Mouse (Mus musculus) cerebellum, postnatal 25 days (tissue): ENCODE measurements around the gene Vps8.
"Not testable (repeated sequence)": the region's sequence is repeated elsewhere in the genome, so short reads cannot be mapped to it uniquely, and the experiment has no call there.

Experiments used
- DNase-seq, 2 experiments: peaks; one replicate each; pipeline ENCODE4 v3.0.0; 2021; ENCODE audit warnings: mixed read lengths in 2 of 2

Gene Vps8

DNA sequence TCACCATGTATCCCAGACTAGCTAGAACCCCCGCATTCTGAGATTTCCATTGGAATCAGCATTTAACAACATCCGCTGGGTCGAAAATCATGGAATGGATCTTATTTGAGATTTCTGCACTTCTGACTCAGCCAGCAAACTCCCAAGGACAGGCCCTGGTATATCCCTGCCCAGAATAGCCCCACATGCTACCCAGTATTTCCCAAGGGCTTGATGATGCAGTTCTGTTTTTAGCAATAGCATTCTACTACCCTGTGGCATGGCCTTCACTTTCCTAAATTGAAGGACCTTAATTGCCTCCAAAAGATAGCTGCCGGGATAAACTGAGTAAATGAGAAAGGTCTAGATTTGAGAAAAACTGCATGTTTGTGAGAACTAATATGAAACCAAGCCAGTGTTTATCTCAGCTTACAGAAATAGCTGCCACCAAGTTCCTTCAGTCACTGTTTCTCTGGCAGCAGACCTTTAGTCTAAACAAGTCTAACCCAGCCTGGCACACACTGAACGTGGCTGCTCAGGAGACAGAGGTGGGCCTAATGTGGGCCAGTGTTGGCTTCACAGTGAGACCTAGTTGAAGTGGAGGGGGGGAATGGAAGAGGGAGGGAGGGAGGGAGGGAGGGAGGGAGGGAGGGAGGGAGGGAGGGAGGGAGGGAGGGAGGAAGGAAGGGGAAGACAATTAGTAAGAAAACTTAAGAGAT lies 213.4 kb downstream of the Vps8 start:
- no peak for DNase-seq

DNA sequence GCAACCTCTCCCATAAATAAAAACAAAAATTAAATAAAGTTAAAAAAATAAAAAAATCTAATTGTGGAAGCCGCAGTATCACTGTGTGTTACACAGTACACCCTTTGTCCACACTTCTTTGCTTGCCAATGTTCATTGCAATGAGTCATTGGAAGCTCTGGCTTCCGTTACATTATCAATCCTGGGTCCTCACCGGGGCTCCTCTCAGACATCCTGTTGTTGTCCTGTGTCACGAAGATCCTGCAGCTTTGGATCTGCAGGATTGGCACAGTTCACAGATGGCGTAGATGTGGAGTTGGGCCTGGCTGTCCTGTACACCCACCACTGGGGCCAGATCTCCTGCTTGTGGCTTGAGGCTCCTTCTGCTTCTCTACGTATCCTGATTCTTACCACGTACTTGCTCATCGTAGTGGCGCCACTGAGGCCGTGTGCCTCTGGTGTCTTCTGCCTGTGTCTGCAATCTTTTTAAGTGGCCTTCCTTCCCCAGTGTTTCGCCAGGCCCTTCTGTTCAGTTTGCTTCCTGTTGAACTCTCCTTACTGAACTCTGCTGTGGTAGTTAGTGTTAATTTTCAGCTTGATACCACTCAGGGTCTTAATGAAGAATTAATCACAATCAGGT lies 214.4 kb downstream of the Vps8 start:
- no peak for DNase-seq

DNA sequence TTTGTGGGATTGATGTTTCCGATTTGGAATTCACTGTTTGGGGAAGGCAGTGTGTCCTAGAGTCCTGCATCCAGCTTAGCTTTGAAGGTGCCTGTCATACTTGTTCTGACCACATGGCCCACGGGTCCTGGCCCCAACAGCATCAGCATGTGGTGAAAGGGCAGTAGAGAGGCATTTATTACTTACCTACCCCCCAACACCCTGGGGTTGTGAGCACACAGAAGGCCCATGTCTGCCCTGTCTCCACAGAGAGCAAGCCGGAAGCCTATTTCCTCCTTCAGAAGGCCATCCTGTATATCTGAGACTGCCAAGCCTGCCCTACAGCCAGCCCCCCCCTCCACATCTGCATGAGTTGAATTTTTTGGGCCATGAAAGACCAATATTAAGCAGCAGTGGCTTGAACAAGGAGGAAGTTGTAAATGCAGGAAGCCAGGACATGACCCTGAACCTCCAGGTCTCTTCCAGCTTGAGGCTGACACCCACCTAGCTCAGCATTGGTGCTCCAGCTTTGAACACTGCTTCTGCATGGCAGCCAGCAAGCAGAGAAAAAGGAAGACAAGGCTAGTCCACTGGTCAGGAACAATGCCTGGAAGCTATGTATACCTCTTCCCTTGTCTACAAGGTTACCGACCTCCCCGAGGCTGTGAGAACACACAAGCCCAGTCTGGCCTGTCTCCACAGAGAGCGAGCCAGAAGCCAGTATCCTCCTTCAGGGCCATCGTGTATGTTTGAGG lies 218.0 kb downstream of the Vps8 start:
- DNase-seq, result no peak

DNA sequence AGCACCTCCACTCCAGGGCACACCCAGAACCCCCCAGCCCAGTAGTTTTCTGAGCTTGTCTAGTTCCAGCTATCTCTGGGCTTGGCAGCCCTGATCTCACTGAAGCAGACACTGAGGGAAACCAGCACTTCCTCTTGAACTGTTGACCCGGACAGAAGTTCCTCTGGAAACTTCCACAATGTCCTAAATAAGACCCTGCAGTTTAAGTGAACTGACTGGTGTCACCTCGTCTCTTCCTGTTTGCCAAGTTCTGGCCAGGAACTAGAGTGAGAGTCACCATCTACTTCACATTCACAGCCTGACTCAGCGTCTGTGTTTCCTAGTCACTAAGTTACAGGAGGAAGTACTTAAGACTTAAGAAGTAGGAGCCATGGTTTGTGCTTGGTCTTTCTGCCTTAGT lies 219.0 kb downstream of the Vps8 start:
- DNase-seq, result no peak

DNA sequence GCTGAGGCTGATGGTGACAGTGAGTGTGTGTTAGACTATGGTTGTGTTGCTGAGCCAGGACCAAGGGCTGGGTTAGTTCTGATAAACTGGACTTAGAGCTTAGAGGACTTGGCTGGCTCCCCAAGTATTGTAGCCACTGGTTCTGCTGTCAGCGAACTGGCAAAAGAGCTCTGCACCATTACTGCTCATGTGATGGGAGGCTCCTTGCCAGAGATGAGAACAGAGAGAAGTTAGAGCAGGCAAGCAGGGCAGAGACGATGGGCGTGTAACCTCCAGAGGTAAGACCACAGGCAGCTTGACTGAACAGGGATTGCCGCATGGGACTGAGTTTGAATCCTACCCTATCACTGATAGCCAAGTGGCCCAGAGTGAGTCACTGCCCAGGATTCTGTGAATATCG lies 220.0 kb downstream of the Vps8 start:
- no peak for DNase-seq

DNA sequence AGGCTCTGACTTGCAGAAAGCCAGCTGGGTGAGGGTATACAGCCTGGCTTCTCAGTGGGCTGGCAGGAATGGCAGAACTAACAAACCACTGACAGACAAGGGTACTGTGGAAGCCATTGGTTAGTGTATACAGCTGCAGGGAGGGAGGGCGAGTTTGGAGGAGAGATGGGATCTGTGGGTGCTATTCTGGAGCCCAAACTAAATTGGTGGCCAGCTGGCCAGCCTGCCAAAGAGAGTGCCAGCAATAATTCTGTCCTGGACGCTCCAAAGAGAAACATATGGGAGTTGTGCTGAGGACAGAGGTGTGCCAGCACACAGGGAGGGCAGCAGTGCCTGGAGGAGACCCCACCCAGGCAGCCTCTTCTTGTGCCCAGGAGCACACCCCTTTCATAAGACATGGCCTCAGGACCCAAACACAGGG lies 220.7 kb downstream of the Vps8 start:
- DNase-seq, result peak; percentile 26 to 34

DNA sequence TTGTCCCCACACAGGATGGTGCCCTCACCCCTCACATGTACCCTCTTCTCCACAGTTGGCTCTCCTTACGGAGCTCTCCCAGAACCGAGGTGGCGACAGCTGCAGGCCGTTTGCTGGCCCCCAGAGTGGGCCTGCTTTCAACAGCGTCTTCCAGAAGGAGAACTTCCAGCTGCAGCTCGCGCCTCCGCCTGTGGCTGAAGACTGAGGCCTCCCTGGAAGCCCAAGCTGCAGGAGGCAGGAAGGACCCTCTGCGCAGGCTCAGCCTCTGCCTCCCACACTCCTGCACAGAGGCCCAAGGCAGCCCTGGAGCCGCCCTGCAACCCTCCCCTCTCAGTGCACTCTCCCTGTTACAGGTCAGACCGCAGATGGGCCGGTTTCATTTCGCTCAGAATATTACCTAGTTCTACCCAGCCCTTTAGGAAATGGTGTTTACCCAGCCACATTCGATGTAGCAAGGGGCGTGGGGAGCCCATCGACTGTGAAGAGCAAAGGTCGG lies 221.2 kb downstream of the Vps8 start:
- no peak for DNase-seq

DNA sequence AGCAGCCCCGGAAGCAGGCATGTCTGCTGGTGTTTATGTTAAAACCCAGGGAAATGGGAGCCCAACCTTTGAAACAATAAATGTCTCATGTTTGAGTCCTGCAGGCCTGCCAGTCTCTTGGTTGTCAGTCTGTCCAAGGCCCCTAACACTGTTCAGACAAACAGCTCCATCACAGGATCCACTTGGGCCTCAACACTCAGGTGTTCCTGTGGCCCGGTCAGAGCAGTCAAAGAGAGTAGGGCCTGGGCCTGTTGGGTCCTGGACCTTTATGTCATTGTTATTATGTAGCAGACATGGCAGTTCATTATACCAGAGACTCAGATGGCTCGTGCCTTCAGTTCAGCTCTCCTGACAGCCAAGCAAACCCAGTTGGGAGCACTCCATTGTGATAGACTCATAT lies 221.7 kb downstream of the Vps8 start:
- DNase-seq, result no peak

DNA sequence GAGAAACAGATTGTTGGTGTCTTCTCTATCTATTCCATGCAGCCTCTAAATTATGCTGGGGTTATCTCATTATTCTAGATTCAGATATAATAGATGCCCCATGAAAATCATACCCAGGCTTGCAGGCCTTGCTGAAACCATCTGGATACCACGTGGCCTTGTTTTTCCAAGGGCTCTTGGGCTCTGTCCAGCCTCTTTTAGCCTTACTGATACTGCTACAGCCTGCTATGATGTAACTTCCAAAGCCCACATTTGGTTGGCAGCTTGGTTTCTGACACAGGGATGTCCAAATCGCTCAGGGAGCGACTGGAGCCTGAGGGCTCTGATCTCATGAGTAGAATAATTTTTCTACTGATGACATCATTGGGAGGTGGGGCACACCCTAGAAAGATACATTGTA lies 223.0 kb downstream of the Vps8 start:
- peak in 1 of 2 experiments; percentile 30 for DNase-seq

DNA sequence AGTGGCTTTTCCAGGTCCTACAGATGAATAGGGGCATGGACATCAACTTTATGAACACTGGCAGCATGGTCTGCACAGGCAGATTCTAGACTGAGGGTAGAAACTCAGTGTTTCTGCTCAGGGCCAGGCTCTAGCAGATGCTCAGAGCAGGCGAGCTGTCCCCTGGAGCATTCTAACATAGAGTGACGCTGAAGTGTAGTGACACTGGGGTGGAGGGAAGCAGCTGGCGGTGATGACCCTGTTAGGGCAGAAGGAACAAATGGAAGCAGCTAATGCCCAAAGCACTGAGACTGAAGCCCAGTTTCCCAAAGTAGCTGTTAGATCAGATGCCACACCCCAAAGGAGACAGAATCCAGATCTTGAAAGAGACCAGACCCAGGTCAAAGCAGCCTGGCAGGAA lies 223.6 kb downstream of the Vps8 start:
- DNase-seq, result no peak

DNA sequence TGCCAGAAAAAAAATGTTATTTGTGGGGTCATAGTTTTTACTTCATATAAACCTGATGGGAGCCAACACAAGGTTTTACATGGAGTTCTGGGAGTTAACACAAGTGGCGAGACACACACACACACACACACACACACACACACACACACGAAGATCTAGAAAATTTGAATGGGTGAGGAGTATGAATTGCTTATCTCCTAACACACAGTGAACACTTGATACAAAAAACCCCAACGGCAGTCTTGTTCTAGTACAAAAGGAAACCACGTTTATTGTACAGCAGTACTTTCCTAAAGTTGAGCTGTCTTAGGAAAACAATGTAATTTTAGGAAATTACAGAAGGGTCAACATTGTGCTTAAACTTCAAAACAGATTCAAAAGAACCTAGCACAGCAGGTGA lies 225.9 kb downstream of the Vps8 start:
- DNase-seq, result no peak

DNA sequence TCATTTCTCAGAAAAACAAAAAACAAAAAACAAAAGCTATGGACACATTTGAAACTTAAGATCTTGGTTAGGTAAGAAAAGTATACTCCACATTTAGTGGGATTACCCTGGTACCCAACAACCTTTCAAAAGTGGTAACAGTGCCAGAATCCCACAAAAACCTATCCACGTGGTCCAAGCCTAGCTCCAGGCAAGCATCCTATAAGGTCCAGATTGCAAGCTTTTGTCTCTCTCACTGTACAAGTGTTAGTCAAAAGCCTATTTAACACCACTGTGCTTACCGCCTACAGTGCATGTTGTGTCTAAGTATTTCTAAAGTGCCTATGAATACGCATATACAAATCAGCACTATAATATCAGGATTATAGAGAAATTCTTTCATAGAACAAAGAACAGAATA lies 227.4 kb downstream of the Vps8 start:
- no peak for DNase-seq

DNA sequence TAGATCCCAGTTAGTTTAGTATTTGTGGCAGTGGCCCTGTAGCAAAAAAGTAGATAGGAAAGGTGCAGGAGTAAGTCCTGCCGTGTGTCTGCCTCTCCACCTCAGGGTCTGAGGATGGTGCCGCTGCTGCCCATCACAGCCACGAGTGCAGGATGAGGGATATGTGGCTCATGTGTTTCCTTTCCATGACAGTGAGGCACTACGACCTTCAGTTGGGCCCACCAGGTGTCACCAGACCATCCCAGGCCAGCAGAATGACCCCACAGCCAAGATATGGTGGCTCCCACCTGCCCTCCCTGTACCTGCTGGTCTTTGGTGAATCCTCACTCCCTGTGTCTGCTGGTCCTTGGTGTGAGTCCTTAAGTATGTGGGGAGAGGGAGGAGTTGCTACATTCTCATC lies 228.2 kb downstream of the Vps8 start:
- DNase-seq, result no peak

DNA sequence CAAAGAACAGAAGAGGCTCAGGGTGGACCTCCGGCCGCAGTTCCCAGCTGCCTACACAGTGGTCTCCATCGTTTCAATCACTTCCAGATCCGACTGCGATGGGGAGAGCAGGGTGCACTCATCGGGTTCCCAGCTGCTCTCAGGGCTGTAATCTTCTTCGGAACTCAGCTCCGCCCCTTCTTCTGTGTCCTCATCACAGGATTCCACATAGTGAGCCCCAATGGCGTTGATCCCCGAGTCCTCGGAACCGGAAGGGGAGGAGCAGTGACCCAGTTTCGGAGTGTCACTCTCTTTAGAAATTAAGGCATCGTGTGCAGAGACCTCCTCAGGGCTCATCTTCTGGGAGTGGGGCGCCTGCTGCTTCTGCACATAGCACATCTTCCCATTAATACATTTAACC lies 230.2 kb downstream of the Vps8 start:
- no peak for DNase-seq

DNA sequence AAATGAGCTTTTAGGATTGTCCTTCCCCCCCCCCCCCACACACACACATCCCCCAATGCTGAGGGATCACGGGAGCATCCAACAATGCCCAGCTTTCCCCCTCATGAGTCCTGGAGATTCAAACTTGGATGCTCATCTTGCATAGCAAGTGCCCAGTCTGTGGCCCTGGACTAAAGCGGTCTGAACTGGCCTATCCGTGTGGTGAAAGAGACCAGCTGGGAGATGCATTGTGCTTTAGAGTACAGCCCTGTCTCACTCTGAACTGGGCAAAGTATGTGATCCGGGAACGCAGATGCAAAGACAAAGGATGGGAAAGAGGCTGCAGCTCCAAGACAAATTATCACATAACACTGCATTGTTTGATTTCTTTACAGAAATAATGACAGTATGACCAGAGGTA lies 231.5 kb downstream of the Vps8 start:
- no peak for DNase-seq

DNA sequence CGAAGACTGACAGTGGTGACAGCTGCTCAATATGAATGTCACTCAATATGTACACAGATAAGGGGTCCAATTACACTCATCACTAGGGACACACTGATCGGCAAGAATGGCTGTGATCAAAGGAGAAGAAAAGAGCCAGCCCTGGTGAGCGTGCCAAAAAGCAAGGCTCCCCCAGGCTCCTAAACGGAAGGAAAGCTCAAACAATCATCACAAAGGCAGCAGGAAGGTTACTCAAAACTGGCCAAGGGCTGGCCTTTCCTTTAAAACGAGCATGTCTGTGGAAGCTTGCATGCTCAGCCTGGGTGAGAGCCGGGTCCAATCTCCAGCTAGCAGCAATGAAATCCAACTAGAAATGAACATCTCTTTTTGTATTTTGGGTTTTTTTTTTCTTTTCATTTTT lies 232.4 kb downstream of the Vps8 start:
- no peak for DNase-seq

DNA sequence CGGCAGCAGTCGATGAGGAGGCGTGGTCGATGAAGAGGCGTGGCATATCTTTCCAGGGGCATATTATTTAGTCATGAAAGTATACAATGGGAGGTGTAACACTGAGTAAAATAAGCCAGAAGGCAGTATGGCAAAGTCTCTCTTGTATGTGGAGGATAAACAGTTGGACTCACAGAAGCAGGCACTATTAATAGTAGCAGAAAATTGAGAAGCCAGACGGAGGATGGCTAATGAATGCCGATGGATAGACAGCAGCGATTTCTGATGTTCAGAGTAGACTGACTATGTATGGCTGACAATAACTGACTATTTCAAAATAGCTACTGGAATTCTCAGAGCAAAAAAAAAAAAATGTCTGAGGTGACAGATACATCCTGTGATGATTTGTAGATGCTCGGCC lies 233.0 kb downstream of the Vps8 start:
- DNase-seq, result no peak

DNA sequence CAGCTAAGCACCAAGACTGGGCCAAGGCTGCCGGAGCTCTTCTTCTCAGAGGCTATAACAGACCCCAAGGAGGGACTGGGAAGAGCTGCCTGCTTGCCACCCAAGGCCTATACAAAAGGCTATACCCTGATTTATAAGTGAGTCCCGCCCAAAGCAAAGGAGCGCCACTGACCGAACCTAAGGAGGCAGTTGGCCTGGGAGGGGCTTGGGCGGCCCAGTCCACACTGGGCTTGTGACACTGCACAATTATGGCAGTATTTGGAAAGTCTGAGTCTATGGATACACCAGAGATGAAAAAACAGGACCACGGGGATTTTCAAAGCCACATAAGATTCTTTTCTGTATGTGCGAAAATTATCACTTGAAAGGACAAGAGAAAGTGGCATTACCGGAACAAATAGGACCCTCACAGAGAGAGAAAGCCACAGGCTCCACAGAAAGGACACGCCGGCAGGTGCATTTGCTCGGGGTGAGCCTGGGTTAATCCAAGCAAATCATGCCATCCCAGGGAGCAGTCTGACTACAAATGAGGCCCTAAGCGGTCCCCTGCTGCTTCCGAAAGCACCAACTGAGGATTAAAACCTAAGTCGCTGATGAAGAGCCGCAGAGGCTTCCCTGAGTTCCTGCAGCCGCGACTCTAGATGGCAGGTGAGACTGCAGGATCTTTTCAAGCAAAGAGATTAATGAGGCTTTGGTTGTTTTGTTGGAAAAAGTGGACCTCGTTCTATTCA lies 241.9 kb downstream of the Vps8 start:
- no peak for DNase-seq

DNA sequence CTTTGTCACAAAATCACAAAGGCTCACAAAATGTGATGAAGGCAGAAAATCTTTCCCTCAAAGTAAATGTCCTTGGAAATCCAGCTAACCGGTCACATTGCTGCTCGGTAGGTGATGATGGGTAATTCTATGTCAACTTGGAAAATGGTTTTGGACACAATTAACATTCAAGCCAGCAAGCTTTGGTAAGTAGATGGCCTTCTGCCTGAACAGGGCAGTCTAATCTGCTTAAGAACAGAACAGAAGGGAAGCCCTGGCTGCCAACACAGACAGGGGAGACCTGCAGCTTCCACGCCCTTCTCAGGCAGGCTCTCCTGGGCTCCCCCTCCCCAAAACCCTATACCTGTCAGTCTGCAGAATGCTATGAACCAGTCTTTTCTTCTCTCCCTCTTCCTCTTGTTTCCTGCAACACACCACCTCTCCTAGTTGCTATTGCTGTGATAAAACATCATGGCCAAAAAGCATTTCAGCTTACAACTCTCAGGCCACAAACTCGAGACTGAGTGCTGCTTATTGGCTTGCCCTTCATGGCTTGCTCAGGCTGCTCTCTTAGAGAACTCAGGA lies 242.6 kb downstream of the Vps8 start:
- DNase-seq, result peak in 1 of 2 experiments; percentile 33

DNA sequence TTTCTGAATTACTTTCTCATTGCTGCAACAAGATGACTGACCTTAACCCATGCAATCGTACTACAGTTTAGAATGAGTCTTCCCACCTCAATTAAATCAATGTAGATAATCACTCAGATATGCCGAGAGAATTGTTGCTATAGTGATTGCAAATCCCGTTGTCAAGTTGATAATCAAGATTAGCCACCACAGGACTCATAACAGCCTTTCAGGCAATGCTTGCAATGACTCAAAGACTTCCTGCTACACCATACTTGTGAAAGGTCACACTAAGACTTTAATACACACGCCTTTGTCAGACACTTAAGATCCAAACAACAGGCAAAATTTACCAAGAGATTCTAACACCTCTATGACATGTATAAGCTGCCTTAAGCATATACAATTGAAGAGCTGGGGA lies 249.0 kb downstream of the Vps8 start:
- no peak for DNase-seq

DNA sequence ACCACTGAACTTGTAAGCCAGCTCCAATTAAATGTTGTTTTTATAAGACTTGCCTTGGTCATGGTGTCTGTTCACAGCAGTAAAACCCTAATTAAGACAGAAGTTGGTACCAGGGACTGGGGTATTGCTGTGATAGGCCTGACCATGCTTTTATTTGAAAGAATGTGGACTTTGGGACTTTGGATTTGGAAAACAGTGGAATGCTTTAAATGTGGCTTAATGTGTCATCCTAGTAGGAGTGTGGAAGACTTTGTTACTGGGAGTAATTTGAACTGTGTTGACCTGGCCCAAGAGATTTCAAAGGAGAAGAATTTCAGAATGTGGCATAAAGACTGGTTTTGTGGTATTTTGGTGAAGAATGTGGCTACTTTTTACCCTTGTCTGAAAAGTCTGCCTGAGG lies 250.1 kb downstream of the Vps8 start:
- not testable (repeated sequence) for DNase-seq

DNA sequence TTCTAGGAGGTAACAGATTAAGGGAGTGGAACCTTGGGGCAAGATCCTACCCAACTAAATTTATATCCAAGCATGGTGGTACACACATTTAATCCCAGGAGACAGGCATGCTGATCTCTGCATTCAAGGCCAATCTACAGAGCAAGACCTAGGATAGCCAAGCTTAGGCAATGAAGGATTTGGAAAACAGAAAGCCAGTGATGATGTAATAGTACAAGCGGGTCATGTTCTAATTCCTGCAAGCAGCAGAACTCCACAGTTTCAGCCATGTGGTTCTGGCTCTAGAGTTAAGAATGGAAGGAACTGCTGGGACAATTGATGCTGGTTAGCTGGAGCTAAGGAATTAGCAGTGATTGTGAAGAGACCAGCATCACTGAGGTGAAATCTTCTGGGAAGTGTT lies 250.7 kb downstream of the Vps8 start:
- not testable (repeated sequence) for DNase-seq

DNA sequence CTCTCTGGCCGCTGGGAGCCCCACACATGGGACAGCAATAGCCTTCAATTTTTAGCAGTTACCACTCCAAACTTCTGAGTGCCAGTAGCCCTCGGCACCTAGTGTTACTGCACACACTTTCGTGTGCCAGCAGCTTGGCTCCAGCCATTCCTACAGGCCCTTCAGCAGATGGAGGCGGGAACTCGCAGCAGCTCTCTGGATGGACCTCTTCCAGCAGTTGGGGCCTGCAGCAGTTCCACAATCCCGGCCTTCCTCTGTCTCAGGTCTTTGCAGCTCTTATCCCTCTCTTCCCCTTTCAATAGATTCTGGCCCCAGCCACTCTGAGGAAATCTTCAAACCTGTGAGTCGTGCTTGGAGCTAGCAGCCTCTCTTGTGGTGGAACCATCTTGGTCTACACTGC lies 253.9 kb downstream of the Vps8 start:
- DNase-seq, result peak in 1 of 2 experiments; percentile 40
